Mouse (Mus musculus) neural tube, embryonic 11.5 days (tissue): ENCODE data around the gene Ipo13. TPM values are rescaled to one million over a fixed set of nuclear protein-coding genes. Genes with fewer than 3 reads are reported as not detected.

Experiments used
- ATAC-seq: fragments of 200-750 bp; cut with Nextera tagmentation; 2 replicates; pipeline ENCODE4 v1.8.0; 2017; ENCODE audit warnings: moderate number of reproducible peaks, mild to moderate bottlenecking, moderate TSS enrichment, moderate library complexity; ENCODE audit not compliant: insufficient read depth, low FRiP score, low TSS enrichment
- DNase-seq: peaks from one replicate; pipeline ENCODE4 v3.0.0-alpha.2; 2015; ENCODE audit warnings: low spot score
- H3K27ac ChIP-seq: fragments of 300-500 bp; sonication (generic); 2 replicates; pipeline ENCODE4 v1.5.1; 2014; ENCODE audit warnings: low read depth, mild to moderate bottlenecking, low read length
- H3K27me3 ChIP-seq: fragments of 300-500 bp; sonication (generic); 2 replicates; pipeline ENCODE4 v1.6.1; 2014; ENCODE audit warnings: mild to moderate bottlenecking, low read length, mixed read lengths; ENCODE audit not compliant: control insufficient read depth, insufficient read depth
- H3K36me3 ChIP-seq: fragments of 300-500 bp; sonication (generic); 2 replicates; pipeline ENCODE4 v1.6.1; 2014; ENCODE audit warnings: mild to moderate bottlenecking, low read length, moderate library complexity, mixed read lengths; ENCODE audit not compliant: control insufficient read depth, insufficient read depth
- H3K4me1 ChIP-seq: fragments of 300-500 bp; sonication (generic); 2 replicates; pipeline ENCODE4 v1.6.1; 2014; ENCODE audit warnings: low read length, mixed read lengths; ENCODE audit not compliant: control insufficient read depth, insufficient read depth
- H3K4me2 ChIP-seq: fragments of 300-500 bp; sonication (generic); 2 replicates; pipeline ENCODE4 v1.6.1; 2014; ENCODE audit warnings: low read depth, mild to moderate bottlenecking, moderate library complexity
- H3K4me3 ChIP-seq: fragments of 300-500 bp; sonication (generic); 2 replicates; pipeline ENCODE4 v1.5.1; 2014; ENCODE audit warnings: low read depth, low read length
- H3K9ac ChIP-seq: fragments of 300-500 bp; sonication (generic); 2 replicates; pipeline ENCODE4 v1.6.1; 2014; ENCODE audit warnings: mild to moderate bottlenecking, low read length
- H3K9me3 ChIP-seq: fragments of 300-500 bp; sonication (generic); 2 replicates; pipeline ENCODE4 v1.6.1; 2016; ENCODE audit warnings: low read length; ENCODE audit not compliant: control insufficient read depth
- WGBS: fragments of 180-500 bp; shearing (Covaris S2); extraction: QIAGEN DNeasy Blood & Tissue Kit; methylation state at CpG from one replicate; pipeline ENCODE4 v1.1.7; 2014; 5-methylcytosine and 5-hydroxymethylcytosine counted together
- polyA plus RNA-seq: library from polyadenylated mRNA; unstranded; fragments of >200 nt; fragmentation: Nextera tagmentation; extraction: Ambion mirVana; gene quantifications from 2 replicates; pipeline ENCODE4 v1.2.1, GENCODE M21; 2014

The Ipo13 gene
- polyA plus RNA-seq, 1 experiment from 2014 or later = 67.0 TPM

- H3K36me3 ChIP-seq = peaks cover 3% of the 10 kb centered on the region; the same call in 1 of the 2 replicates
- no peak for DNase-seq
- no peak for ATAC-seq
- no peaks in the 10 kb centered on the region for H3K9me3 ChIP-seq
- H3K9ac ChIP-seq = peak overlapping the region; percentile 14; the same call in 1 of the 2 replicates
- no CpG with 5 or more reads among the region's 1 CpGs for WGBS
- no peak overlapping the region for H3K27ac ChIP-seq
- H3K27me3 ChIP-seq = no peaks in the 10 kb centered on the region
- no peak overlapping the region; the same call in 1 of the 2 replicates for H3K4me3 ChIP-seq
- peak overlapping the region; percentile 72; the same call in 1 of the 2 replicates for H3K4me2 ChIP-seq
- H3K4me1 ChIP-seq = peaks cover 20% of the 10 kb centered on the region
Observed at GRCm38 (mm10) chr4:117884146-117884545, 30.7 kb downstream of the Ipo13 start.

- peak within 1 kb of the TSS; percentile 63; the same call in 1 of the 2 replicates for H3K27ac ChIP-seq
- DNase-seq (peak; percentile 77), ATAC-seq (peak; percentile 48)
- peaks cover 6% of the 10 kb centered on the region for H3K36me3 ChIP-seq
- H3K4me3 ChIP-seq = peak within 1 kb of the TSS; percentile 80
- H3K4me2 ChIP-seq = peak within 1 kb of the TSS; percentile 72
- H3K4me1 ChIP-seq = peaks cover 23% of the 10 kb centered on the region
- peak within 1 kb of the TSS; percentile 88 for H3K9ac ChIP-seq
- H3K27me3 ChIP-seq = no peaks in the 10 kb centered on the region
- H3K9me3 ChIP-seq = no peaks in the 10 kb centered on the region
- under 1% methylated on average over 81 of the region's 103 CpGs for WGBS
Observed at GRCm38 (mm10) chr4:117882701-117883691, 31.8 kb downstream of the Ipo13 start, which contains the start of gene B4galt2. Gene B4galt2, minus strand, starts transcription at chr4:117883487.

- Histone ChIP-seq H3K36me3 (peaks cover 15% of the 10 kb centered on the region), H3K27me3 (no peaks in the 10 kb centered on the region), H3K4me2 (no peak overlapping the region), H3K4me3 (no peak overlapping the region), H3K27ac (no peak overlapping the region), H3K4me1 (peaks cover 12% of the 10 kb centered on the region), H3K9ac (no peak overlapping the region), H3K9me3 (no peaks in the 10 kb centered on the region)
- ATAC-seq (no peak), DNase-seq (no peak)
- WGBS = 84% methylated on average over 5 of the region's 5 CpGs
Observed at GRCm38 (mm10) chr4:117878703-117879102, 36.1 kb downstream of the Ipo13 start.

DNA sequence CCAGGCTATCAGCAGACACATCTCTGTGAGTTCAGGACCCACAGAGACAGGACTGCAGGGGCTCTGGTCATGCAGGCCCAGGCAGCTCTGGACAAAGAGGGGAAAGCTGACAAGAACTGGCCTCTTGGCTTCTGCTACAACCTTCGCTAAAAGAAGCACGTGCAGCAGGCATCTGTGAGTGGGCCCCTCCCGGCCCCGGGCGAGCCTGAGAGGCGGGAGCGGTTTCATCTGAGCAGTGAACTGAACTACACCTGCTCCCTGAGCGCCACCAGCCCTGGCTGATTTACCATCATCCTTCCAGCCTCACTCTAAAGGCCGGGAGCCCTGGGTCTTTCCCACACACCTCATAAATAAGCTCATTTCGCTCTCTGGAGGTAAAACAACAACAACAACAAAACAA, 36.5 kb downstream of the Ipo13 start:
- WGBS = 70% methylated on average over 10 of the region's 10 CpGs
- no peak overlapping the region for H3K4me3 ChIP-seq
- no peaks in the 10 kb centered on the region for H3K9me3 ChIP-seq

GRCm38 (mm10) chr4:117873615-117874014, 41.2 kb downstream of the Ipo13 start:
- Histone ChIP-seq H3K9ac (no peak overlapping the region), H3K4me3 (no peak overlapping the region), H3K27me3 (no peaks in the 10 kb centered on the region), H3K4me1 (peaks cover 9% of the 10 kb centered on the region; the same call in 1 of the 2 replicates), H3K27ac (no peak overlapping the region), H3K36me3 (peaks cover 13% of the 10 kb centered on the region), H3K9me3 (no peaks in the 10 kb centered on the region), H3K4me2 (no peak overlapping the region)
- ATAC-seq (no peak), DNase-seq (no peak)
- 92% methylated on average over 9 of the region's 9 CpGs for WGBS

More for the DNA sequence above, 36.5 kb downstream of the Ipo13 start:
- no peaks in the 10 kb centered on the region for H3K27me3 ChIP-seq
- peaks cover 15% of the 10 kb centered on the region for H3K36me3 ChIP-seq
- H3K4me1 ChIP-seq = peaks cover 8% of the 10 kb centered on the region
- ATAC-seq = no peak
- H3K4me2 ChIP-seq = no peak overlapping the region
- no peak overlapping the region for H3K27ac ChIP-seq
- DNase-seq = no peak
- H3K9ac ChIP-seq = no peak overlapping the region

DNA sequence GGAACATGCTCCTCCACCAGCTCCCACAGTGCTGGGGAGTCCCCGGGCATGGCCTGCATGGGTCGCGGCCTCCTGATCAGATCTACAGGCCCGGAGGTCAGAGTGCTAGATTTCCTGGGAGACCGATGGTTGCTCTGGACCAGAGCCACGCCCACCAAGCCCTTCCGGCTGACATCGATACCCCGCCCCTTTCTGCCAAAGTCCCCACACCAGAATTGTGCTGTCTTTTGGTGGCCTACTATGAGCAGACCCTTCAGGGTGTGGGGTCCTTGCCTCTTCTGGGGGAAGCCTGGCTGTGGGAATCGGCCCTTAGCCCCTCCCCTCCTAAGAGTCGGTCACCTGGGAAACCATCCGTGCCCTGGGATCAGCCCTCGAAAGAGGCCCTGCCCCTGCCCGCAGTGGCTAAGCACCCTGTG, 42.3 kb downstream of the Ipo13 start, which contains the start of gene Ccdc24:
Ccdc24 (minus strand) TSS at position 87 of the 416 bp plus-strand sequence.
- Histone ChIP-seq H3K27ac (no peak within 1 kb of the TSS), H3K9me3 (no peaks in the 10 kb centered on the region), H3K36me3 (peaks cover 11% of the 10 kb centered on the region), H3K4me2 (peak within 1 kb of the TSS; percentile 32), H3K27me3 (no peaks in the 10 kb centered on the region), H3K9ac (peak within 1 kb of the TSS; percentile 32; the same call in 1 of the 2 replicates), H3K4me1 (peaks cover 6% of the 10 kb centered on the region; the same call in 1 of the 2 replicates), H3K4me3 (no peak within 1 kb of the TSS)
- 7% methylated on average over 13 of the region's 14 CpGs for whole genome bisulfite sequencing
- ATAC-seq = no peak
- DNase-seq = no peak

- H3K36me3 ChIP-seq = peaks cover 10% of the 10 kb centered on the region
- 63% methylated on average over 7 of the region's 7 CpGs for WGBS
- H3K9ac ChIP-seq = no peak overlapping the region
- no peak overlapping the region for H3K4me3 ChIP-seq
- DNase-seq (no peak), ATAC-seq (no peak)
- no peaks in the 10 kb centered on the region for H3K9me3 ChIP-seq
- H3K27me3 ChIP-seq = no peaks in the 10 kb centered on the region
- no peak overlapping the region for H3K4me2 ChIP-seq
- H3K27ac ChIP-seq = no peak overlapping the region
- H3K4me1 ChIP-seq = peaks cover 6% of the 10 kb centered on the region; the same call in 1 of the 2 replicates
Observed at GRCm38 (mm10) chr4:117871787-117872186, 43.0 kb downstream of the Ipo13 start.

DNA sequence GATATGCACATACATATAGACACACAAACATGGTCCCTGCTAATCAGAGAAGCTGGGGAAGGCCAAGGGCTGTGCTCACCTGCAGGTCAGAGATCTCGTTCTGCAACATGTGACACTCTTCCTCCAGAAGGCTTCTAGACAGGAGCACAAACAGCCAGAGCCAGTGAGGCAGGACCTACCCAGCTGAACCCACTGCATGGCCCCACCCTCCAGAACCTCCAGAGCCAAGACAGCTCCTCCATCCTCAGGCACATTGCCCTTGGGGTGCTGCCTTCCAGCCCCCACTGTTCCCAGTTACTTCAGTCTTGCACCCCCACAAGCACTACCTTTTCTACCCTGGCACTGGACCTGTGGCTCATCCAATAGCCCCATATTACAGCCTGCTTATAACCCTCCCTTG, 44.4 kb downstream of the Ipo13 start:
- WGBS = 90% methylated on average over 1 of the region's 1 CpGs

More for the DNA sequence above, 44.4 kb downstream of the Ipo13 start:
- no peak overlapping the region for H3K9ac ChIP-seq
- no peak for DNase-seq
- H3K4me3 ChIP-seq = no peak overlapping the region
- H3K27me3 ChIP-seq = no peaks in the 10 kb centered on the region
- no peak overlapping the region for H3K27ac ChIP-seq
- no peak overlapping the region; the same call in 1 of the 2 replicates for H3K4me2 ChIP-seq
- no peak for ATAC-seq
- peaks cover 5% of the 10 kb centered on the region; the same call in 1 of the 2 replicates for H3K36me3 ChIP-seq
- H3K9me3 ChIP-seq = no peaks in the 10 kb centered on the region
- peaks cover 6% of the 10 kb centered on the region for H3K4me1 ChIP-seq
